Mouse (Mus musculus) embryonic stem cell, embryonic (primary cell): ENCODE data around the gene Olfr458.
"Not testable (repeated sequence)": the region's sequence is repeated elsewhere in the genome, so short reads cannot be mapped to it uniquely, and the experiment has no call there.

Experiments
- CTCF ChIA-PET, 4 experiments: fragments of 300-600 bp in 2 of 4; fragments of 350-600 bp in 2 of 4; sonication (Branson Sonifier 250); formaldehyde crosslinking; loops; one replicate each; lab custom pipeline; 2022; ENCODE audit warnings: inconsistent platforms in 2 of 4; lab: Charles Lee
- POLR2A ChIA-PET, 4 experiments: fragments of 300-600 bp in 2 of 4; fragments of 350-600 bp in 2 of 4; sonication (Branson Sonifier 250); formaldehyde crosslinking; loops; one replicate each; lab custom pipeline; 2022; ENCODE audit warnings: antibody characterized with exemption in 4 of 4, inconsistent platforms in 1 of 4; lab: Charles Lee

Olfr458 gene

DNA sequence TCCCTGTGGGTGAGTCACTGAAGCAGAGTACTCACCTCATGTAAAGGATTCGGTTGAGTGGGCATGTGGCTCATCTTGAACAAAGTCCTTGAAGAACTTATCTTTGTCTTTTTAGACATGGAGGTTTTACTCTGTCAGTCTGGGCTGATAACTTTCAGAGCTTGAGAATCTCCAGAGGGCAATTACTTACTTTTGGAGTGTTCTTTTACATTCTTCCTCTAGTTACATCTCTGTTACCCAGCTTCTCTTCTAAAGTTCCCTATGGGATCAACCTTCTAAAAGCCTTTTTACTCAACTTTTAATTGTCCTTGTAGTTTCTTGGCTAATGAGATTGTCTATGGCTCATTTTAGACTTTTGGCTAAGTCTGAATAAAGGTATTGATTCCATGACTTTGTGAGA, at the start of gene Olfr458:
Gene Olfr458 (minus strand): TSS at position 101 of the 400 bp plus-strand sequence.
- CTCF ChIA-PET = no interaction called here

DNA sequence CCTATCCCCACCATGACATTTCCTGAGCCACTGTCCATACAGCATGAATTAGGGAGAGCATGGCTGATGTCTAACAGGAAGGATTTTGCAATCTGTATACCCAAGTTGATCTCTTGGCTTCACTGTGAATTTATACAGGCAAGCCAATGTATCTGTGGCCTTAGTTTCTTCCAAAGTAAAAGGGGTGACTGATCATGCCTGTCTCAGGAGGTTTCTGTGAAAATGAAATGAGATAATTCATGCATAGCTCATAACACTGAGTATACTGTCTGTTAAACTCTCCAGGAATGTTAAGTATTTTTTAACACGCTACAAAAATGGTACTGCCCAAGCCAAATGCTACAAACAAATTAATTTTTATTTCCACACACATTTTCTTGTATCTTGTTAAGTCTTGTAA, 48.5 kb upstream of the Olfr458 start:
- ChIA-PET POLR2A (no interaction called here), CTCF (no interaction called here)

More for the DNA sequence above, at the start of gene Olfr458:
- POLR2A ChIA-PET = no interaction called here

DNA sequence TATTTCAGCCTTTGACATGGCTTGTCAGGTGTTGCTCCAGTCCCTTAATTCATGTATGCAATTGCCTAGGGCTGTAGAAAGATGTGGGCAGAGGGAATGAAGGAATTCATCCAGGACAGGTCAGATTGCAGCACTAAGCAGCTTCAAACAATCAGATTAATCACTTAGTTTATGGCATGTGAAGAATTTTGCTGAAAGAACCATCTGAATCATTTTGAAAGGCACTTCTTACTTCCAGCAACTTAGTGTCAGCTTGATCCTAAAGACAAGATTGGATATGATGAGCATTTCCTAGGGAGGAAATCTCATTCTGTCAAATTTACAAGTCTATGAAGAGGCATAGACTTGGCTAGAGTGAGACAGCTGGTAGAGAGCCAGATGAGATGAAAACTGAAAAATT, 44.3 kb upstream of the Olfr458 start:
- POLR2A ChIA-PET = no interaction called here
- CTCF ChIA-PET = no interaction called here

DNA sequence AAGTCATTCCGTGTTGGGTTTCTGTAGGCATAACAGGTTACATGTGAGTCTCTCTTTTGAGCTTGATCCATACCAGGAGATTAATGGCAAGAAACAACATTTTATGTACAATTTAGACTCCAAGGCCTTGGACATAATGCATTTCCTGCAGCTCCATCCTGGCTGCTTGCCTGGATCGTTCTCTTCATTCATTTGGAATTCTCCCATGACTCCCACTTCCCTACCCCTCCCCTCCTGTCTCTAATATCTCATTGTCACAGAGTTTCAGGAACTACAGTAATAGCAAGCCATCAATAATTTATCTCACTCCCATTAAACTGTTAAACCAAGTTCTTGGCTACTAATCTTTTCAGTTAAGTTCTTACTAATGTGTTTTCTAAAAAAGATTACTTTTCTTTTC, 38.5 kb upstream of the Olfr458 start:
- ChIA-PET POLR2A (no interaction called here), CTCF (no interaction called here)

DNA sequence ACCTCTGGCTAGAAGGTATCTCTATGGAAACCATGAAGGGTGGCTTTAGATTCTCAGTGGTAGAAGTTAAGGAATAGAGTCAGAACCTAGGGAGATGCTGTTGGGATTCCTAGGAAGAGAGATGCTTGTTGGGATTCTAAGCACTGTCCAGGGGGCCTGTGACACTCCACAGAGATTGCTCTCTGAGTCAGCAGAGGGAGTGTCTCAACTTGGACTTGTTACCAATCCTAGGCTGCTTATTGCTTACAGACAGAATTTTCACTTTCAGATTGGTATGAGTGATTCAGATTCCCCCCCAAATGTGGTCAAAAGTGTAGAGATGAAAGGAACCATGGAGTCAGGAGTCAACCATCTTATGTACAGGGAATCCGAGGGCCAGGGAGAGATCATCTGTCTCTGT, 24.7 kb upstream of the Olfr458 start:
- POLR2A ChIA-PET = no interaction called here
- CTCF ChIA-PET = no interaction called here

DNA sequence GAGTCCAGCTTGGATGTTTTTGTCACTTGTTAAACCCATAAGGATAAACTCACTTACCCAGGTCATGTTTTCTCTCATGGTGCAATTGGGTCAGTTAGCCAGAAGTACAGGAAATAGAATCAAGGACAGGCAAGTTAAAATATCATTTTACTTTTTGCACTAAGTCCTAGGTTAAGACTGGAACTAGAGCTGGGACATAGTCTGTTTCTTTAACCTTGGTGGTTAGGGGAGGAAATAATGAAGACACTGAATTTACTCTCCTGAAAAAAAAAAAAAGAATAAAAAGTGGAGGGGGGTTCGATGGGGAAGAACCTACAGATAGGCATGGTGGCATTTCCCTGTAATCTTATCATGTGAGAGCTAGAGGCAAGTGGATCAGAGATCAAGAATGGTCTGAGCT, 22.1 kb upstream of the Olfr458 start, which contains the start of gene Olfr456:
Gene Olfr456 (minus strand): TSS at position 101 of the 400 bp plus-strand sequence.
- ChIA-PET CTCF (no interaction called here), POLR2A (no interaction called here)

DNA sequence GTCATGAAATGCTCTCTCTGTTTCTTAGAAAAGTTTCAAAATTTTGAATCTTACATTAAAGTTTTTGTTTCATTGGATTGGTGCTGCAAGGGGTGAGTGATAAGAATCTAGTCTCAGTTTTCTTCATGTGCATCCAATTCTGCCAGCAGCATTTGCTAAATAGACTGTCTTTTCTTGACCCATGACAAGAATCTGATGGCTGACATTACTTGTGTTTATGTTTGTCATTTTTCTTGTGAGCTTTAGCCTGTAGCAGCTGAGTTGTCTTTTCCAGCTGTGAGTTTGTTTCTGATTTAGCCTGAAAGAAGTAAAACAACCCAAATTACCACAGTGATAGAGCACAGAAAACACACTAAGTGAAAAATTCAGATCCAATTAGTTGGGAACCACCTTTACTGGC, 19.6 kb upstream of the Olfr458 start:
- CTCF ChIA-PET = no interaction called here
- POLR2A ChIA-PET = no interaction called here

DNA sequence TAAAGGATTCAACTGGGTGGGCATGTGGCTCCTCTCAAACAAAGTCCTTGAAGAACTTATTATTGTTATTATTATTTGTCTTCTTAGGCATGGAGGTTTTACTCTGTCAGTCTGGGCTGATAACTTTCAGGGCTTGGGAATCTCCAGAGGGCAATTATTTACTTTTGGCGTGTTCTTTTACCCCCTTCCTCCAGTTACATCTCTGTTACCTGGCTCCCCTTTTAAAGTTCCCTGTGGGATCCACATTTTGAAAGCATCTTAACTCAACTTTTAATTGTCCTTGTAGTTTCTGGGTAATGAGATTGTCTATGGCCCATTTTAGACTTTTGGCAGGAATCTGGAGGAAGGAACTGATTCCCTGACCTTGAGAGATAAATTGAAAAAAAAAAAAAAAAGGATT, 11.2 kb upstream of the Olfr458 start, which contains the start of gene Olfr457:
Gene Olfr457 (minus strand): TSS at position 101 of the 400 bp plus-strand sequence.
- ChIA-PET CTCF (no interaction called here), POLR2A (interaction anchor here in 1 of 4 experiments (0.7 kb wide), 2 partner anchors 32 to 791 kb away, joined by 4 to 7 read pairs; no protein-coding TSS in a partner anchor)

DNA sequence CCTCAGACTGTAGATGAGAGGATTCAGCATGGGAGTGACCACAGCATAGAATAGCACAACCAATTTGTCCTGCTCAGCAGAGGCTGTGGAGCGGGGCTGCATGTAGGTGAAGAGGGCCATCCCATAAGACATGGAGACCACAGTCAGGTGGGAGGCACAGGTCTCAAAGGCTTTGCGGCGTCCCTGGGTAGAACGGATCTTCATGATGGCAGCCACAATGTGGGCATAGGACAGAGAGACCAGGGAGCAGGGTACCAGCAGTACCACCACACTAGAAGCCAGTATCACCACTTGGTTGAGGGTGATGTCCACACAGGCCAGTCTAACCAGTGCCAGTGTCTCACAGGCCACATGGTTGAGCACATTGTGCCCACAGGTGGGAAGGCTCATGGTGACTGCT, 6.3 kb upstream of the Olfr458 start:
- CTCF ChIA-PET, POLR2A ChIA-PET: not testable (repeated sequence)

DNA sequence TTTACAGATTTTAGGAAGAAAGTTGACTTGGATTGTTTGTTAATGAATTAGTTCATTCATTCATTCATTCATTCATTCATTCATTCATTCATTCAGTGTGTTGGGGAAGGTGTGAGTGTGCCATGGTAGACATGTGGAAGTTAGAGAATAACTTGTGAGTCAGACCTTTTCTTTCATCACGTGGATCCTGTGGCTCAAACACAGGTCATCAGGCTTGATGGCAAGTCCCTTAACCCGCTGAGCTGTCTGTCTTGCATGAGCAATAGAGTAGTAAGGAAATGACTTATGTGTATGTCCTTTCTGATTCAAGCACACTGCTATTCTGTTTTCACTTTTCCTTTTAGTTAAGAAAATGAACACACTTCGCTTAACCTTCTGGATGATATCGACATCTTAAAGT, 5.5 kb upstream of the Olfr458 start:
- ChIA-PET POLR2A (no interaction called here), CTCF (no interaction called here)

DNA sequence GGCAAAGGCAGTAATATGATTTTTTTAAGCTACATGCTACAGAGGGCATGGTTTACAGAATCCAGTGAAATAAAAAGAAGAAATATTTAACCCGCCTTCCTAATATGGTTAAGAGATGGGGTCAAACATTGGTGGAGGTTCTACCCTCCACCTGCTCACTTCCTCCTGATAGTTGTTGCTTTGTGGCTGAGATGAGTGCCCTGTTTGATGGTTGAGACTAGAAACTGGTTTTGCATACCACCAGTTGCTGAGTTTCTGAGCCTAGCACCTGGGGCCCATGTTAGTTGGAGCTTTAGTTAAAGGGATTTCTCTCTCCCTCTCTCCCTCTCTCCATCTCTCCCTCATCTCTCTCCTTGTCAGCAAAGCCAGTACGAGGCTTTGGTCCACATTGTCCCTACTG, 17.6 kb downstream of the Olfr458 start:
- ChIA-PET CTCF (no interaction called here), POLR2A (no interaction called here)

DNA sequence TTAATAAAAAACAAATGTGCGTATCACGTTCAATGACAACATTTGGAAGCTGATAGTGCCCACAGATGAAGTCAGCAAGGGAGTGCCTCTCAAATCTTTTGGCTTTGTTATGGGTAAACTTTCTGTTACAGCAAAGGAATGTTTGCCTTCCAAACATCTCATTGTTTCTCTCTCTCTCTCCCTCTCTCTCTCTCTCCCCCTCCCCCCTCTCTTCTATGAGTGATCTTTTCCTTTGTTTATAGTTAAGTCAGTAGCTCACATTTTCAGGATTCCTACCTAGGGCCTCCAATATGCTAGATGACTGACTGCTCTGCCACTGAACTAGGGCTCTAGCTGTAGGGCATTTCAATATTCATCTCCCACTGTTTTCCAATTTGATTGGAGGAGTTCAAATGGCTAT, 20.5 kb downstream of the Olfr458 start:
- CTCF ChIA-PET = interaction anchor here in 1 of 4 experiments (0.6 kb wide), 1 partner anchor 782 kb away, joined by 3 read pairs; no protein-coding TSS in a partner anchor
- POLR2A ChIA-PET = no interaction called here

DNA sequence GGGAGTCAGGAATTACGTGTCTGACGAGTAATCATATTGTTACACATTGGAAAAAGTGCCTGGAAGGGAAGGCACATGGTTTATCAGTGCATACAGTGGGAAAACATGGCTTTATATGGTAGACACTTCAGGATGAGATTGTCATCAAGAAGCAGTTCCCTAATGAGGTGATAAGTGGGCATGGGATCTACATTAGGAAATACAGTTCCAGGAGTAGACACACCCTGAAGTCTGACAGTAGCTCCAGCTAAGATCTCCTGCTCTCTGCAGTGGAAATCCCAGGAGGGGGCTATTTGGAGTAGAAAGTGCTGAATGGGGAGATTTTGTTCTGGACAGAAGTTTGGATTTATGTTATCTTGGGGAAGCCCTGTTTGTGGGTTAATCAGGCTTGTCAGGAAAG, 23.6 kb downstream of the Olfr458 start:
- CTCF ChIA-PET = interaction anchor here in 1 of 4 experiments (0.7 kb wide), 1 partner anchor 171 kb away, joined by 3 read pairs; no protein-coding TSS in a partner anchor
- POLR2A ChIA-PET = no interaction called here

DNA sequence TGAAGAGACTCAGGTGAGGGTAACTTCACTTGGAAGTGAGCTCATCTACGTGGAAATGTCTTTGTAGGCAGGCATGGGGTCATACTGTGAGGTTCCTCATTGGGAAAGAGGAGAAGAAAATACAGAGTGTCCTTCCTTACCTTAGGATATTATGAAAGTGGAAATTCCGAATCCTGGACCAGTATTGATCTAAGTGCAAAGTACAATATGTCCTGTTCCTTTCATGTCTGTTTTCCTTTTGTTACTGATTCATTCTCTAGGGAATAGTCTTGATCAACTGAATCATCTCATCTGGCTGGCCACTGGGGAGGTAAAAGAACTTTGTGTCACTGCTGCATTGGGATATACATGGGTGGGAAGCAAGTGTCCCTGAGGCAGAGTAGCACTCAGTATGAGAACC, 29.5 kb downstream of the Olfr458 start:
- ChIA-PET POLR2A (no interaction called here), CTCF (no interaction called here)

DNA sequence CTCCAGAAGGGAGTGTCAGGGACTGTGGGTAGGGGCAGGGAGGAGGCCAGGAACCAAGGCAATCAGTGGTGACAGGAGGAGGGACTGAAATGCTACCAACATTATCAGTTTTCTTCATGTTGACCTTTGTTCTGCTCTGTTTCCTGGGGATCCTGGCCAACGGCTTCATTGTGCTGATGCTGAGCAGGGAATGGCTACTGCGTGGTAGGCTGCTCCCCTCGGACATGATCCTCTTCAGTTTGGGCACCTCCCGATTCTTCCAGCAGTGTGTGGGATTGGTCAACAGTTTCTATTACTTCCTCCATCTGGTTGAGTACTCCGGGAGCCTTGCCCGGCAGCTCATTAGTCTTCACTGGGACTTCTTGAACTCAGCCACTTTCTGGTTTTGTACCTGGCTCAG, 30.6 kb downstream of the Olfr458 start, which contains the start of gene Tas2r126:
Gene Tas2r126 (plus strand): TSS at position 90 of the 400 bp plus-strand sequence.
- ChIA-PET CTCF (no interaction called here), POLR2A (no interaction called here)

DNA sequence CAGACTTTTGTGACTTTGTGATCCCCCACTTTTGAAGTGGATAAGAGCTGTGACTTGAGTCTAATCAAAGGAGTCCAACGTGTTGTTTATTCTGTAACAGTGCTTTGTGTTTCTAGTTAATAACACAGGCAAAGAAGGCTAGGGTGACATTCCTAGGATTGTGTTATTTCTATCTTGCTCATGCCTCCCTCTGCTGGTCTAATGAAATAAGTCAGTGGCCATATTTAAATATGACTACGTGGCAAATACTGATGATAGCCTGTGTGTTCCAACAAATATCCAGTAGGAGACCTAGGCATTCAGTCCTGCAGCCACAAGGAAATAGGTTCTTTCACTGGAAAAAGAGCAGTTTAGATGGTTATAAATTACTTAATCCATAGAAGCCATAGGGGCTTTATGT, 31.4 kb downstream of the Olfr458 start:
- ChIA-PET CTCF (no interaction called here), POLR2A (no interaction called here)

DNA sequence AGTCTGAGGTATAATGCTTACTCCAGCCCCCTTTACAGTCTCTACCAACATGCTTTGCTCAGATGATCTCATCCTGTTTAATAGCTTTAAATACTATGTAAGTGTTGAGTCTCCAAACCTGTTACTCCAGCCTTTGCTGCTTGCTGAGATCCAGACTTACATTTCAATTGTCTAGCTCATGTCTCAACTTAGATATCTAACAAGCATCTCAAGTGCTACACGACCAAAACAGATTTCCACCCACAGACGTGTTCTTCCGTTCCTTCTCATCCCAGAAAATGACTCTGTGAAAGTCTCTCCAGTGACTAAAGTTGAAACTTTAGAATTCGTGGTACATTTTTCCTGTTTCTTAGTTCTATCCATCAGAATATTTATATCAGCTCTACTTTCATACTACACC, 38.7 kb downstream of the Olfr458 start:
- POLR2A ChIA-PET = interaction anchor here in 1 of 4 experiments (0.6 kb wide), 1 partner anchor 180 kb away, joined by 4 read pairs; no protein-coding TSS in a partner anchor
- CTCF ChIA-PET = interaction anchor here in 1 of 4 experiments (0.7 kb wide), 1 partner anchor 35 kb away, joined by 3 read pairs; no protein-coding TSS in a partner anchor

DNA sequence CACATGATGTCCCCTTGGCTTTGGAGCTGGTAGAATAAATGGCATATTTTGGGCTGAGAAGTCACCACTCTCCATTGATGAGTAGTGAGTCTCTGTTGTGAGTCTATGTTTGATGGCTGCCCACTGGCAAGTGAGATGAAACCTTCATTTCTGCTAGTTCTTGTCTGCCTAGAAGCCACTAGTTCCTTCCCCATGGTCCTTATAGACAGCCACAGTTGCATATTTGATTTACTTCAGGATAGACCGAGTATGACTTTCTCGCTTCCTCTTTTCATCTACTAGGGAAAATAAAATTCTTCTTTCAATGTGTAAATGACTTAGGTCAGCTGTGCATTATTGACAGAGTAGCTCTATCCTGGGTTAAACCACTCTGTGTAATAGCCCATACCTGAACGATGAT, 40.5 kb downstream of the Olfr458 start:
- ChIA-PET POLR2A (no interaction called here), CTCF (no interaction called here)

DNA sequence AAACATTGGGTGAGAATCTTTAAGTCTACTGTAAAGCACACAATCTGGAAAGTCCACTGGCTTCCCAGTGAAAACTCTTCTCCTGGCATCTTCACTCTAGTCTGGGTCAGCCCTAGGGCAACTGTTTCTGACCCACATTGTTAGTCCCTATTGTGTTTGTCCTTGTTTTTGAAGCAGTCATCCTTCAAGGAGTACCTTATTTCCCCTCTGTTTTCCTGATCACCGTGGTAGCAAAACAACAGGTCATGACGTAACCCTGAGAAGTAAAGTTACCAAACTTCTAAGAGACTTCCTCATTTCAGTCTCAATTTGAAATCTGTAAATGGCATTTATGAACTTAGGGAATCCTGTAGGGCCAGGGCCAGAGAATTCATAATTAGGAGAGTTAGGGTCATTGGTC, 43.6 kb downstream of the Olfr458 start:
- POLR2A ChIA-PET = no interaction called here
- CTCF ChIA-PET = no interaction called here

DNA sequence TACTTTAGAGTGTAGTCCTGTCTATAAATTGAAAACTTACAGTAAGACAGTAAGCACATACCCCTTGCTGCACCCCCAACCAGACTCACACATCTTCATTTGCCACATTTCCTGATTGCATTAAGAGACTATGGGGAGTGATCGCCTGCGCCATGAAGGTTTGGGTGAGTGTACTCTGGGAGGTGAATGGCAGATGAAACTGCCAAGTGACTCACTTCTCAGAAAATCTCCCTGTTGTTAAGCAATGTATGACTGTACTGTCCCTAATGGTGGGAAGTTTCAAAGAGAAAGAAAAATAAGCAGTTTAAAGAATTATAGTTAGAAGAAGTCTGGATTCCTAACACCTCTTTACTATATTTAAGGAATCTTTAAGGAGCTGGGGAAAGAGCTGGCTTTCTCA, 45.6 kb downstream of the Olfr458 start:
- POLR2A ChIA-PET = no interaction called here
- CTCF ChIA-PET = no interaction called here
